Mouse (Mus musculus) brain, embryonic 18.5 days (tissue): ENCODE results near the gene 4930544G11Rik.

Experiments
- DNase-seq: peaks from one replicate; pipeline ENCODE4 v3.0.0-alpha.2; 2012; ENCODE audit warnings: low read depth, low spot score

The 4930544G11Rik gene

GRCm38 (mm10) chr6:65952309-65952708 lies at the start of gene 4930544G11Rik:
TSS of gene 4930544G11Rik (plus strand) at chr6:65952609.
- DNase-seq, result no peak

- DNase-seq, result no peak
These were observed 45.7 kb upstream of the 4930544G11Rik start for GRCm38 (mm10) chr6:65906657-65907182.

GRCm38 (mm10) chr6:65915421-65915820 lies 37.0 kb upstream of the 4930544G11Rik start:
- no peak for DNase-seq

- no peak for DNase-seq
These were observed 30.7 kb upstream of the 4930544G11Rik start for GRCm38 (mm10) chr6:65921703-65922102.

- DNase-seq, result no peak
These were observed 28.8 kb upstream of the 4930544G11Rik start for GRCm38 (mm10) chr6:65923501-65924084.

- no peak for DNase-seq
These were observed 26.6 kb upstream of the 4930544G11Rik start for GRCm38 (mm10) chr6:65925737-65926333.

GRCm38 (mm10) chr6:65930523-65930922 lies 21.9 kb upstream of the 4930544G11Rik start:
- no peak for DNase-seq

- DNase-seq, result no peak
These were observed 19.6 kb upstream of the 4930544G11Rik start for GRCm38 (mm10) chr6:65932776-65933175.

- no peak for DNase-seq
These were observed 19.2 kb upstream of the 4930544G11Rik start for GRCm38 (mm10) chr6:65933177-65933576.

GRCm38 (mm10) chr6:65935566-65936281 lies 16.7 kb upstream of the 4930544G11Rik start:
- DNase-seq, result no peak

GRCm38 (mm10) chr6:65950492-65950891 lies 1.9 kb upstream of the 4930544G11Rik start:
- no peak for DNase-seq

GRCm38 (mm10) chr6:65969386-65970111 lies 17.1 kb downstream of the 4930544G11Rik start:
- DNase-seq, result no peak

GRCm38 (mm10) chr6:65970410-65970809 lies 18.0 kb downstream of the 4930544G11Rik start:
- no peak for DNase-seq

- no peak for DNase-seq
These were observed 39.7 kb downstream of the 4930544G11Rik start for GRCm38 (mm10) chr6:65992081-65992480.

GRCm38 (mm10) chr6:65998343-65998742 lies 45.9 kb downstream of the 4930544G11Rik start:
- DNase-seq, result no peak
